Mouse (Mus musculus) stomach, embryonic 14.5 days (tissue): ENCODE results near the gene Cry2. TPM values are rescaled to one million over a fixed set of nuclear protein-coding genes. Genes with fewer than 3 reads are reported as not detected.

Source experiments
- ATAC-seq: fragments of 200-750 bp; cut with Nextera tagmentation; 2 replicates; pipeline ENCODE4 v1.8.0; 2017; ENCODE audit warnings: low read depth, moderate TSS enrichment; ENCODE audit not compliant: insufficient number of reproducible peaks, insufficient read depth, low FRiP score
- H3K27ac ChIP-seq: fragments of 300-500 bp; sonication (generic); 2 replicates; pipeline ENCODE4 v1.5.1; 2014; ENCODE audit warnings: mild to moderate bottlenecking, low read length, moderate library complexity, mixed read lengths
- H3K27me3 ChIP-seq: fragments of 300-500 bp; sonication (generic); 2 replicates; pipeline ENCODE4 v1.6.1; 2014; ENCODE audit warnings: low read length, control low read depth, mixed read lengths; ENCODE audit not compliant: control insufficient read depth, insufficient read depth
- H3K36me3 ChIP-seq: fragments of 300-500 bp; sonication (generic); 2 replicates; pipeline ENCODE4 v1.6.1; 2014; ENCODE audit warnings: mild to moderate bottlenecking, control low read depth, low read length, moderate library complexity, mixed read lengths; ENCODE audit not compliant: control insufficient read depth, insufficient read depth
- H3K4me1 ChIP-seq: fragments of 300-500 bp; sonication (generic); 2 replicates; pipeline ENCODE4 v1.6.1; 2014; ENCODE audit warnings: low read length, control low read depth, mixed read lengths; ENCODE audit not compliant: control insufficient read depth, insufficient read depth
- H3K4me2 ChIP-seq: fragments of 300-500 bp; sonication (generic); replicated peaks from 2 replicates; pipeline ENCODE4 v1.6.1; 2014; ENCODE audit warnings: low read depth, low read length, control low read depth
- H3K4me3 ChIP-seq: fragments of 300-500 bp; sonication (generic); 2 replicates; pipeline ENCODE4 v1.5.1; 2014; ENCODE audit warnings: low read depth, low read length, control low read depth
- H3K9ac ChIP-seq: fragments of 300-500 bp; sonication (generic); replicated peaks from 2 replicates; pipeline ENCODE4 v1.6.1; 2014; ENCODE audit warnings: low read depth, mild to moderate bottlenecking, control low read depth, low read length, moderate library complexity, mixed read lengths
- H3K9me3 ChIP-seq: fragments of 300-500 bp; sonication (generic); 2 replicates; pipeline ENCODE4 v1.6.1; 2016; ENCODE audit warnings: low read depth, low read length, control low read depth; ENCODE audit not compliant: control insufficient read depth
- WGBS: fragments of 180-500 bp; shearing (Covaris S2); extraction: QIAGEN DNeasy Blood & Tissue Kit; methylation state at CpG from one replicate; pipeline ENCODE4 v1.1.7; 2014; 5-methylcytosine and 5-hydroxymethylcytosine counted together
- polyA plus RNA-seq: library from polyadenylated mRNA; unstranded; fragments of >200 nt; fragmentation: Nextera tagmentation; extraction: Ambion mirVana; gene quantifications from 2 replicates; pipeline ENCODE4 v1.2.1, GENCODE M21; 2014

The Cry2 gene
- polyA plus RNA-seq, 1 experiment from 2014 or later = 25.7 TPM

DNA sequence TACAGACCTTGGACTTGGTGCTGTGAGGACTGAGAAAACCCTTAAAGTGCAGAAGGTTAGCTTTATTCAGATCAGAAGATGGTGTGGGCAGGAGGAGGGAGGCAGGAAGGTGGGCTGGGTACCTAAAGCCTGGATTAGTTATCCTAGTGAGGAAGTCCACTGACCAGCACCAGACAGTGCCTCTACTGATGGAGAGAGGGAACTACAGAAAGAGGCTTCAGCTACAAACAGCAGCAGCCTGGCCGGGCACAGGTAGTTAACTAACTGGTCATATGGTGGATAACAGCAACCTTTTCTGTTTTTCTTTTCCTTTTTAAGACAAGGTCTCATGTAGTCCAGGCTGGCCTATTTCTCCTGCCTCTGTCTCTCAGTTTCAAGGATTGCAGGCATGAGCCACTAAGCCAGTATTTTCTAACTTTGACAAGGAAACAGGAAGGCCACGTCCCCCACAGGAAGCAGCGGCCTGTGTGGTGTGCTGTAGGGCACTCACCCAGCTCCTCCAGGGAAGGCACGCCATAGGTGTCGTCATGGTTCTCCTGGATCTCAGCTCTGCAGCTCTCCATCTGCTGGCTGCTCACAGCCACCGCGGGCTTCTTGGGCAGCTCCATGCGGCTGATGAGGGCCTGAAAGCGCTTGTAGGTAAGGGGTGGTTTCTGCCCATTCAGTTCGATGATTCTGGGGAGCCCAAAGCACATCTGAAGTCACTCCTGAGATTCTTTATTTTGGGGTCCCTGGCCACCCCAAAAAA is 11.3 kb downstream of the Cry2 start:
- H3K27ac ChIP-seq = no peak overlapping the region
- H3K4me2 ChIP-seq = no peak overlapping the region
- peaks cover 24% of the 10 kb centered on the region for H3K4me1 ChIP-seq
- 73% methylated on average over 10 of the region's 10 CpGs for WGBS
- no peak overlapping the region for H3K9ac ChIP-seq
- no peak overlapping the region for H3K4me3 ChIP-seq
- H3K9me3 ChIP-seq = no peaks in the 10 kb centered on the region
- H3K27me3 ChIP-seq = no peaks in the 10 kb centered on the region
- H3K36me3 ChIP-seq = peaks cover 34% of the 10 kb centered on the region
- no peak for ATAC-seq

DNA sequence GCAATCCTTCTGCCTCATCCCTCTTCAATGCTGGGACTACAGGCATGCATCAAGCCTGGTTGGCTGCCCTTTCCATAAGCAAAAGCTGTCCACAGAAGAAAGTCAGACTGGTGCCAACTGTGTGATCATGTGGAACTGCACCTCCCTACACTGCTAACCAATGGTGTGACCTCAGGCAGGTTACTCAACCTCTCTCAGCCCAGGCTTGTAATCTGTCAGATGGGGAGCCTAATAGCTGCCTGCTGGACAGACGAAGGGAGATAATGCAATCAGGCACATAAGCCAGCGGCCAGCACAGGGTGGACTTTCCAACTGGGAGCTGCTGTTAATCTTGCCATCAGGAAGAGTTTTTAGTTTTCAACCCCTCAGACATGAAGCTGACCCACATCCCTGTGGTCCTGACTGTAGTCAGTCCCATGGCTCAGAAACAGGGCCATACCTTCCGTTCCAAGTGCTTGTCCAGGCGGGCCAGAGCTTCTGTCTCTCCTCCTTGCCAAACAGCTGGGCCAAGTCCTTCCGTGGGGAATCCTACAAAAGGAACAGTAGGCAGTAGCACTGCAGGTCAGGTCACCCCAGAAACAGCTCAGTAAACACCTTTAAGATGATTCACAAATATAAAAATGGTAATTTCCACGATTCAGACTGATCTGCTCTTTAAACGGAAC is 12.0 kb downstream of the Cry2 start:
- no peaks in the 10 kb centered on the region for H3K9me3 ChIP-seq
- no peak overlapping the region for H3K4me3 ChIP-seq
- H3K27me3 ChIP-seq = no peaks in the 10 kb centered on the region
- no peak for ATAC-seq
- H3K36me3 ChIP-seq = peaks cover 39% of the 10 kb centered on the region
- H3K27ac ChIP-seq = no peak overlapping the region
- WGBS = 89% methylated on average over 7 of the region's 7 CpGs
- peaks cover 20% of the 10 kb centered on the region for H3K4me1 ChIP-seq
- no peak overlapping the region for H3K4me2 ChIP-seq
- no peak overlapping the region for H3K9ac ChIP-seq

- H3K9ac ChIP-seq = no peak overlapping the region
- no peak overlapping the region for H3K4me2 ChIP-seq
- no peaks in the 10 kb centered on the region for H3K4me1 ChIP-seq
- WGBS = 91% methylated on average over 10 of the region's 10 CpGs
- H3K27me3 ChIP-seq = no peaks in the 10 kb centered on the region
- peaks cover 83% of the 10 kb centered on the region for H3K36me3 ChIP-seq
- no peaks in the 10 kb centered on the region for H3K9me3 ChIP-seq
- no peak overlapping the region for H3K4me3 ChIP-seq
- H3K27ac ChIP-seq = no peak overlapping the region
- no peak for ATAC-seq
These were observed 22.1 kb downstream of the Cry2 start for GRCm38 (mm10) chr2:92411705-92412104.

DNA sequence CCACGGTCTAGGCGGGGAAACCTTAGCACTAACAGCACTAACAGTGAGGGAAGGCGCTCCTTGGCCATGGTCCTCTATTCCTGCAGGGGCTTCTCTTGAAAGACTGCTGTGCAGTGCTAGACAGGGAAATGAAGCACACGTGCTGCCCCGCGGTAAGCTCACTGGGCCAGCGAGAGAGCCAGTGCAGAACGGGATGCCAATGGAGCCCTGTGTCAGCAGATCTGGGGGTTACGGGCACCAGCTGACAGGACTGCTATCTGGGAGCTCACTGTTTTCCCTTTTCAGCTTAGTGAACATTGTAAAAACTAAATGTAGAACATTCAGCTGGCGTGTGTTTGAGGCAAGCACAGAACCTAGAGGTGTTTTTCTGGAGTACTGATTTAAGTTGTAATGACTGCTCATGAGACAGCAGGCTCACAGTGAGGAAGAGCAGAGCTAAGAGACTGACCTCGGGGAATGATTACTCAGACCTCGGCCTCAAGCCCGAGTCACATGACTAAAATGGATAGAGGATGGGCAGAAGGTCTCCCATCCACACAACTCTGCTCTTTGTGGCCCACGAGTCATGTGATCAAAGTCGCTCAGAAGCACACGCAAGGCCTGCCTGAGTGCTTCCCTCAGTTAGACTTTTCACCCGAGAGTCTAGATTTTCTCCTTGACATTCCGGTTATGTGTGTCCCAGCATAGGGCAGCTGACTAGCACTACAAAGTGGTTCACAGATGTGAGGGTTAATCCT is 25.4 kb downstream of the Cry2 start:
- no peaks in the 10 kb centered on the region for H3K27me3 ChIP-seq
- 86% methylated on average over 18 of the region's 18 CpGs for WGBS
- H3K4me3 ChIP-seq = no peak overlapping the region
- no peaks in the 10 kb centered on the region for H3K9me3 ChIP-seq
- H3K36me3 ChIP-seq = peaks cover 68% of the 10 kb centered on the region
- H3K4me1 ChIP-seq = no peaks in the 10 kb centered on the region
- no peak overlapping the region for H3K27ac ChIP-seq
- H3K4me2 ChIP-seq = no peak overlapping the region
- no peak for ATAC-seq
- no peak overlapping the region for H3K9ac ChIP-seq

- 89% methylated on average over 7 of the region's 7 CpGs for WGBS
- ATAC-seq = no peak
- Histone ChIP-seq H3K27ac (no peak overlapping the region), H3K36me3 (peaks cover 43% of the 10 kb centered on the region), H3K9ac (no peak overlapping the region), H3K27me3 (no peaks in the 10 kb centered on the region), H3K9me3 (no peaks in the 10 kb centered on the region), H3K4me3 (no peak overlapping the region), H3K4me2 (no peak overlapping the region), H3K4me1 (no peaks in the 10 kb centered on the region)
These were observed 28.2 kb downstream of the Cry2 start for GRCm38 (mm10) chr2:92405687-92406086.

GRCm38 (mm10) chr2:92404737-92405136 is 29.1 kb downstream of the Cry2 start:
- Histone ChIP-seq H3K27ac (no peak overlapping the region), H3K9ac (no peak overlapping the region), H3K4me1 (no peaks in the 10 kb centered on the region), H3K4me3 (no peak overlapping the region), H3K4me2 (no peak overlapping the region), H3K27me3 (no peaks in the 10 kb centered on the region), H3K9me3 (no peaks in the 10 kb centered on the region), H3K36me3 (peaks cover 35% of the 10 kb centered on the region)
- no peak for ATAC-seq
- 82% methylated on average over 6 of the region's 6 CpGs for WGBS

- WGBS = 95% methylated on average over 5 of the region's 5 CpGs
- Histone ChIP-seq H3K27ac (no peak overlapping the region), H3K27me3 (no peaks in the 10 kb centered on the region), H3K36me3 (peaks cover 27% of the 10 kb centered on the region), H3K9ac (no peak overlapping the region), H3K4me1 (no peaks in the 10 kb centered on the region), H3K4me3 (no peak overlapping the region), H3K9me3 (no peaks in the 10 kb centered on the region), H3K4me2 (no peak overlapping the region)
- no peak for ATAC-seq
These were observed 30.0 kb downstream of the Cry2 start for GRCm38 (mm10) chr2:92403776-92404319.

GRCm38 (mm10) chr2:92402591-92403326 is 31.1 kb downstream of the Cry2 start:
- H3K9me3 ChIP-seq = no peaks in the 10 kb centered on the region
- ATAC-seq = no peak

More at GRCm38 (mm10) chr2:92402591-92403326, 31.1 kb downstream of the Cry2 start:
- H3K36me3 ChIP-seq = peaks cover 16% of the 10 kb centered on the region
- H3K4me2 ChIP-seq = no peak overlapping the region
- 81% methylated on average over 4 of the region's 4 CpGs for WGBS
- H3K9ac ChIP-seq = no peak overlapping the region
- no peaks in the 10 kb centered on the region for H3K27me3 ChIP-seq
- H3K27ac ChIP-seq = no peak overlapping the region
- no peak overlapping the region for H3K4me3 ChIP-seq
- H3K4me1 ChIP-seq = no peaks in the 10 kb centered on the region
